ENCODE assay signal across 15 mouse cellular contexts in genomic region chr5:117192061-117192460, GRCm38 (mm10).
DNase-seq lines count a peak whose midpoint lies in the region; ATAC-seq and TF ChIP-seq lines count a peak whose summit lies in the region.
"Had no signal": no experiment of that assay in that cellular context is flagged by ENCODE, and none has a peak within 500 bp of the region (broad histone marks: within the 10 kb centered on the region; RNA-seq: fewer than 3 reads in every experiment).

No protein-coding gene starts in this region.

- no peak for TF ChIP-seq CTCF in lung, embryonic 14.5 days (IDR thresholded peaks at IDR 0.05; ENCODE audit: low read depth)
- no peak for TF ChIP-seq CTCF in lung, adult 2 months (IDR thresholded peaks at IDR 0.05; ENCODE audit: insufficient read depth, low read length)

- 84% methylated on average over 6 of the region's 6 CpGs for WGBS in kidney, embryonic 15.5 days
- 80% methylated on average over 6 of the region's 6 CpGs for WGBS in lung, embryonic 14.5 days
- 56% methylated on average over 6 of the region's 6 CpGs for whole genome bisulfite sequencing in lung, adult 2 months

- no peak for ATAC-seq in kidney, embryonic 15.5 days (replicated peaks; ENCODE audit: low FRiP score)
- ATAC-seq in lung, embryonic 14.5 days (ENCODE audit: insufficient read depth): no peak
- ATAC-seq: inflammation-experienced regulatory T-cells, adult 6 months; midbrain, embryonic 16.5 days had no signal

- no peak overlapping the region for H3K27ac ChIP-seq in kidney, embryonic 15.5 days
- H3K27ac ChIP-seq in lung, embryonic 14.5 days (ENCODE audit: low read depth): no peak overlapping the region
- H3K27ac ChIP-seq: embryonic facial prominence, embryonic 15.5 days; heart, embryonic 15.5 days; lung, embryonic 15.5 days; stomach, postnatal 0 days had no signal

- no peak overlapping the region for H3K4me3 ChIP-seq in kidney, embryonic 15.5 days (replicated peaks)
- H3K4me3 ChIP-seq in lung, embryonic 14.5 days (ENCODE audit: low read depth, low read length): no peak overlapping the region
- no peak overlapping the region for H3K4me3 ChIP-seq in lung, adult 2 months (replicated peaks; ENCODE audit: extremely low read depth, low read depth, low read length)
- H3K4me3 ChIP-seq: embryonic facial prominence, embryonic 15.5 days; heart, embryonic 15.5 days; lung, embryonic 15.5 days had no signal

- no peak overlapping the region for H3K9ac ChIP-seq in kidney, embryonic 15.5 days
- no peak overlapping the region for H3K9ac ChIP-seq in lung, embryonic 14.5 days
- H3K9ac ChIP-seq: embryonic facial prominence, embryonic 15.5 days; heart, embryonic 15.5 days; lung, embryonic 15.5 days had no signal

- H3K27me3 ChIP-seq in kidney, embryonic 15.5 days: no peaks in the 10 kb centered on the region
- no peaks in the 10 kb centered on the region for H3K27me3 ChIP-seq in lung, embryonic 14.5 days (ENCODE audit: insufficient read depth, low read length)
- H3K27me3 ChIP-seq: embryonic facial prominence, embryonic 15.5 days; heart, embryonic 15.5 days; lung, embryonic 15.5 days had no signal

- no peak for TF ChIP-seq POLR2A in lung, adult 2 months (IDR thresholded peaks at IDR 0.05; ENCODE audit: borderline replicate concordance, extremely low read depth, low read depth, low read length)

- H3K4me2 ChIP-seq in kidney, embryonic 15.5 days: no peak overlapping the region
- no peak overlapping the region for H3K4me2 ChIP-seq in lung, embryonic 14.5 days
- H3K4me2 ChIP-seq: embryonic facial prominence, embryonic 15.5 days; heart, embryonic 15.5 days; lung, embryonic 15.5 days had no signal

- no peaks in the 10 kb centered on the region for H3K9me3 ChIP-seq in kidney, embryonic 15.5 days (replicated peaks)
- H3K9me3 ChIP-seq in lung, embryonic 14.5 days (ENCODE audit: low read depth, low read length): no peaks in the 10 kb centered on the region
- H3K9me3 ChIP-seq: embryonic facial prominence, embryonic 15.5 days; heart, embryonic 15.5 days; lung, embryonic 15.5 days had no signal

- peaks cover 16% of the 10 kb centered on the region for H3K36me3 ChIP-seq in kidney, embryonic 15.5 days
- H3K36me3 ChIP-seq in lung, embryonic 14.5 days (ENCODE audit: insufficient read depth): no peaks in the 10 kb centered on the region
- H3K36me3 ChIP-seq: embryonic facial prominence, embryonic 15.5 days; heart, embryonic 15.5 days; lung, embryonic 15.5 days had no signal

- DNase-seq in kidney, adult 11 months: peak; percentile 6
- DNase-seq in lung, embryonic 14.5 days: peak; percentile 14
- no peak for DNase-seq in lung, adult 2 months
- DNase-seq in cerebellum, adult 9-10 months: peak; percentile 78
- DNase-seq in c-Kit-positive CD71-positive TER-119-positive erythroid progenitor cells, embryonic 14.5 days (ENCODE audit: low spot score): no peak
- DNase-seq in left cerebral cortex, adult 9 months (ENCODE audit: low spot score in 2 of 2): no peak
- DNase-seq: heart, adult 11 months; thymus, postnatal 36 days had no signal

- H3K4me1 ChIP-seq in kidney, embryonic 15.5 days: no peaks in the 10 kb centered on the region
- no peaks in the 10 kb centered on the region for H3K4me1 ChIP-seq in lung, embryonic 14.5 days (ENCODE audit: insufficient read depth)
- no peaks in the 10 kb centered on the region for H3K4me1 ChIP-seq in lung, adult 2 months (ENCODE audit: control insufficient read depth, insufficient read depth, low read length)
- H3K4me1 ChIP-seq: embryonic facial prominence, embryonic 15.5 days had no signal

Comparison
In these comparisons a context has a peak if more than half of its experiments do, and no peak if none do; other contexts are left out.
1. DNase-seq: peak in kidney, adult 11 months (single experiment), lung, embryonic 14.5 days (single experiment) and cerebellum, adult 9-10 months (single experiment); none in lung, adult 2 months (single experiment), c-Kit-positive CD71-positive TER-119-positive erythroid progenitor cells, embryonic 14.5 days (single experiment) and left cerebral cortex, adult 9 months (0 of 2).